Mouse (Mus musculus) adipose tissue, adult 10 weeks (tissue): ENCODE measurements around the gene Atcay. TPM values are rescaled to one million over a fixed set of nuclear protein-coding genes. Genes with fewer than 3 reads are reported as not detected.

Experiments
- polyA plus RNA-seq: library from polyadenylated mRNA; stranded (reverse); fragments of 350-450 nt; fragmentation: Illumina TruSeq; extraction: RNeasy Lipid Tissue Mini Kit (QIAGEN cat#74804); gene quantifications from one replicate; pipeline ENCODE4 v1.2.3, GENCODE M21; 2014; ENCODE audit warnings: low read depth, low replicate concordance

Atcay gene
- not detected for polyA plus RNA-seq

DNA sequence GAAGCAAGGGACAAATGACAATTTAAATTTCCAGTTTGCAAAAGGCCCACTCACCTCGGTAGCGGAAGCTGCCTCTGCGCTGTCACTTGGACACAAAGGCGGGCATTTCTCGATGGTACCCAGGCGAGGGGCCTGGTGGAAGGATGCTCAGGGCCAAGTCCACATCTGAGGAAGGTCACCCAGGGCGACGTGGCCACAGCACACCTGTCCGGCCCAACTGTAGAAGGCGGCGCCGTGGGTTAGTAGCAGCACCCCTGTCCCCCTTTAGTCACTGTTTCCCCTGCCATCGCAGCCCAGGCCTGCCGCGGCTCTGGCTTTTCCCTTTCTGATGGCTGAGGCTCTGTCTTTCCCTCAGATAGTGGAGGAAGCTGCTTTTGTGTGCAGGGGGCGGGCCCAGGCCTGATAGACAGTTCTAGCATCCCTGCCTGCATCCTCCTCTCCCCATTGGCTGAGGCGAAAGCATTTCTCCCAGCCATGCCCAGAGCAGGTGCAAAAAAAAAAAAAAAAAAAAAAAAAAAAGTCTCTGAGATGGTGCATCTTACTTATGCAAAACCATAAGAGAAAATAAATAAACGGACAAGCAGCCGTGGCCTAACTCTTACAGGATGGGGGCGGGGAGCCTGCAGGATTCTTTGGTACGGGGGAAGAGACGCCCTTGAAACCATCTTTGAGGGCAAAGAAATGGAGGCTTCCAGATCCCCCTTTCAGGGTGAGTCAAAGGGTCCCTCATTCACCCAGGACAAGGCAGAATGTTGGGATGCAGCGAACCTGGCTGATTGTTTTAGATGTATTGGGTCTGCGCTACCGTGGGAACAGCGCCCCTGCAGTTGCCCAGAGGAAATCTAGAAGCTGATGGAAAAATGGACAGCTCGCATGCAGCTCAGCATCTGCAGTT, at the start of gene Atcay:
Gene Atcay, minus strand, starts transcription at position 396 of the 895 bp plus-strand sequence.

DNA sequence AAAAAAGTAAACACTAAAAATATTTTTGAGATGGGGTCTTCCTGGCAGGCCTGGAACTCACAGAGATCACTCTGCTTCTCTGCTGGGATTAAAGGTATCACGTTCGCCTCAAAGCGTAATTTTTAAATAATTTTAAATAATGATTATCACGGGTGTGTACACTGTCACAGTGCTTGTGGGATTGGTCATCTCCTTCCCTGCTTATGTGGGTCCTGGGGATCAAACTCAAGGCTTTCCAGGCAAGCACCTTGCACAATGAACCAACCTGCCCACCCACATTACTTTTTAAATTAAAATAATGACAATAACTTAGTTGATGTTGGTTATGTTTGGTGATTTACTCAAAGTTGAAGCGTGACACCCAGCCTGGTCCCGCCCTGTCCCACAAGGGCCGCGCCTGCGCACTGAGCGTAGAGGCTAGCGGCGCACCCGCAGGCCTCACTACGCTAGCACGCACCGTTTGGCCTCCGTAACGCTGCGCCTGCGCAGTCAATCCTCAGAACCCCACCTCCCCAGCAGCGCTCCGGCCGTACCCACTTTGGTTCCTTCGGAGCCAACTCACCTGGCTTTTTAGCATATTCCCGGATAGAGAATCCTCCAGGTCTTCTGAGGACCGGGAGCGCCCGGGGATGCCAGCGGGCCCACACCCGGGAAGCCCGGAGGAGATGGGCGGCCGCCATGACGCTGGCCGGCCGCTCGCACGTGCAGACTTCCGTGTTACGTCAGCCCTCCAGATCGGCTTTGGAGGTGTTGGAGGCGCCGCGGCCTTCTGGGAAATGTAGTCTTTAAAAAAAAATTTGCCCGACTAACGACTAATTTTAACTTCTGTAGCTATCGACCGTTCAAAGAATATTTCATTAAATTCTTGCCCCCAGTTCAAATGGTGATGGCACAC, 35.8 kb upstream of the Atcay start, which contains the start of the genes Mrpl54 and Apba3:
Gene Mrpl54, minus strand, starts transcription at position 724 of the 895 bp plus-strand sequence.
Gene Apba3, plus strand, starts transcription at position 750 of the 895 bp plus-strand sequence.

DNA sequence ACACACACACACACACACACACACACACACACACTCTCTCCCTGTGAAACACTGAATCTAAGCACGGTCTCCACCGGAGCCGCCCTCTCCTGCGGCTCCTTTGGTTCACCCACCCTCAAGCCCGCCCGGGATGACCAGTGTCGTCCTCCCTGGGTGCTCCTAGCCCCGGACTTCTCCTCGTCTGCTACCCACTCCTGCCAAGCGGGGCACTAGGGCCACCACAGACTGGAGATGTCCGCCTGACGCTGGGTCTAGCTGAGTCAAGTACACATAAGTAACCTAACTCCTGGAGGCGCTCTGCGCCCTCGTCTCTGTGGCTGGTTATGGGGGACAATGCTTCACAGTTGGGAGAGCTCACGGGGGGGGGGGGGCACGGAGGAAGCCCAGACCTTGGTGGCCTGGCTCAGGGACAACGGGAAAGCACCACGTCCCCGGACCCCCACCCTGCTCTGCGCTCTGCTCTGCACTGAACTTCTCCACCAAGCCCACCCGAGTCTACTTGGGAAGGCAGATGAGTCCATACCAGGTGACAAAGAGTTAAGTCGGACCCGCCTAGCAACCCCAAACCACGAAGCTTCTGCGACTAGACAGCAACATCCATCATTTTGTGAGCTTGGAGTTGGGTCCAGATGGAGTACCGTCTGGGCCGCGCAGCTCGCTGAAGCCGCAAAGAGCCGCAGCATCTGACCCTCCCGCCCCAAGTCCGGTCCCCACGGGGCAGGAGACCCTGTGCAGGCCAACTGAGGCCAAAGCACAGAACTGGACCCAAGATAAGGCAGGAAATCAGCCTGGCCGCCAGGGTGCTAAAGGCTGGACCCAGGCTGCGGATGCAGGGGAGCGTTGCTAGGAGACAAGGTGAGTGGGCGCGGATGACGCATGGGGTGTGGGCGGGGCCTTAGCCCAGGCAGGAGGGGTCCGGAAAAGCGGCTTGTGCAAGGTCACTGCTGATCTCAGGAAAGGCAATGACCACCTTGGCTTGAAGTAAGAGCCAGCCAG, 22.1 kb upstream of the Atcay start, which contains the start of gene Matk:
Gene Matk, plus strand, starts transcription at position 512 of the 996 bp plus-strand sequence.

DNA sequence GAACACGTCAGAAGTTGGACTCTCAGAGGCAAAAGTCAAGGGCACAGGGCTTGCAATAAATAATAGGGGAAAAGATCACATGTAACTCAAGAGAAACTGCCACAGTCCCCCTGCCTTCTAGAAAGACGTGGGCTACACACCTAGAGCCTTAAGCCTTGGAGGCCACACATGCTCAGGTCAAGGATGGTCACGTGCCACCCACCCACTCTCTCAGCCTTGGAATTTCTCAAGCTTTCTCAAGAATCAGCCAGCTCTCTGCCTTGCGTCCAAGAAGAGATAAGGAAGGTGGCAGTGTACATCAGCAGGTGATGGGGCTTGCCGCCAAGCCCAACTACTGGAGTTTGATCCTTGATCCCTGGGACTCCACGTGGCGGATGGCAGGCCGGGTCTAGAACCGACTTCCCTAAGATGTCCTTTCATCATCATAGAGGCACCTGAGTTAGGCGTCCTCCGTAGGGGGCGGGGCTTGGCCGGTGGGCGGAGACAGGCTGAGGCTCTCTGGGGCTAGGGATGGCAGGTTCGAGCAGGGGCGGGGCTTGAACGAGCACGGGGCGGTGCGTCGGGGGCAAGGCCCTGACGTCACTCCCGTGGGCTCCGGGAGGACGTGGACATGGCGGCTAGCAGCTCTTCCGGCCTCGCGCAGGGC, 2.1 kb upstream of the Atcay start, which contains the start of gene Zfr2:
Gene Zfr2, plus strand, starts transcription at position 576 of the 646 bp plus-strand sequence.

DNA sequence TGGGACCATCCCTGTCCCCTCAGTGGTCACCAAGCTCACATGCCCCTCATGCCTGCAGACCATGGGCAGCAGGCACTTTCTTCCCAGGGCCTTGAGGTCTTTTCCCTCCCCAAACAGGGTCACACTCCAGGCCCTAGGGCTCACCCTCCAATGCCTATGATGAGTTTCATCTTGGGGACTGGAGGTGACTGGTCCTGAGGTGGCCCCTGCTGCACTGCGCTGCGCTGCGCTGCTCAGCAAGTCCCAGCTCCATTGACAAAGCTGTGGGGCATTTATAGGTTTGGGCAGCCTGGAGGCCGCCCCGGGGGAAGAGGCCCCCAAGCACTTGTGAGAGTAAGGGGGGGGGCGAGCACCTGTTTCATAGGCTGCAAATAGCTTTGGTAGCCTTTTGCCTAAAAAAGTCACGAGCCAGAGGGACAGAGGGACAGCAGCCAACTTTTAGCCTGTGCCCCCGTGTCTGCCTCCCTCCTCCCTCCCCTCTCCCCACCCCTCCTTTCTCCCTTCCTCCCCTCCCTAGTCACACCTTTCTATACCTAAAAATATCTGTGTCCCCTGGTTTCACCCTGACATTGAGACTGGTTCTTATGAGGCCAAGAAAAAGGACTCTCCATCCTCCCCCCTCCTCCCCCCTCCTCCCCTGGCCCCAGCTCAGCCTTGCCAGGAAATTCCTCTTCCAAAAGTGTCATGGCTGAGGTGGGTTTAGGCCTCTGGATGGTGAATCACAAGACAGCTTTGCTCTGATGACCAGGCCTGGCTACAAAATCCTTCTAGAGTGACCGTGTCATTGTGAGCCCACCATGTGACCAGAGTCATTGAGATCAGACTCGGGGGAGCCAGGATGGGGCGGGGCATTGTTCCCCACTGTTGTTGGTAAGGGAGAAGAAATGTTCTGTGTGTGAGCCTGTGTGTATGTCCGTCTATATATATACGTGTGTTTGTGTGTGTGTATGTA, 28.6 kb downstream of the Atcay start, which contains the start of gene Nmrk2:
Gene Nmrk2, minus strand, starts transcription at position 245 of the 952 bp plus-strand sequence.

DNA sequence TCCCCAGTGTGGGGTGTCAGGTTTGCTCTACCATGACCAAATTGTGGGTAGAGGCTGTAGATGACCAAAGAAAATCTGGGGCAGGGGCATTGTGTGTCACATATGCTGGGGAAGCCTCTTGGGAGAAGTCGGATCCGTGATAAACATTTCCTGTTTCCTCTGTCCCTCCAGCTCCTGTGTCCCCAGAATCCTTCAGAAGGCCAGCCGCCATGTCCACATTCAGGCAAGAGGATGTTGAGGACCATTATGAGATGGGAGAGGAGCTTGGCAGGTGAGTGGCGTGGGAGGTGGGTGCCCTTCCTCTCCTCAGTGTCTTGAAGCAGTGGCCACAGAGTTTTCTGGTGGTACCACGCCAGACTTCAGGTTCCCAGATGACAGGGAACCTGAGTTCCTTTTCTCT, 46.8 kb downstream of the Atcay start, which contains the start of gene 4930442H23Rik:
Gene 4930442H23Rik, minus strand, starts transcription at position 45 of the 400 bp plus-strand sequence.

DNA sequence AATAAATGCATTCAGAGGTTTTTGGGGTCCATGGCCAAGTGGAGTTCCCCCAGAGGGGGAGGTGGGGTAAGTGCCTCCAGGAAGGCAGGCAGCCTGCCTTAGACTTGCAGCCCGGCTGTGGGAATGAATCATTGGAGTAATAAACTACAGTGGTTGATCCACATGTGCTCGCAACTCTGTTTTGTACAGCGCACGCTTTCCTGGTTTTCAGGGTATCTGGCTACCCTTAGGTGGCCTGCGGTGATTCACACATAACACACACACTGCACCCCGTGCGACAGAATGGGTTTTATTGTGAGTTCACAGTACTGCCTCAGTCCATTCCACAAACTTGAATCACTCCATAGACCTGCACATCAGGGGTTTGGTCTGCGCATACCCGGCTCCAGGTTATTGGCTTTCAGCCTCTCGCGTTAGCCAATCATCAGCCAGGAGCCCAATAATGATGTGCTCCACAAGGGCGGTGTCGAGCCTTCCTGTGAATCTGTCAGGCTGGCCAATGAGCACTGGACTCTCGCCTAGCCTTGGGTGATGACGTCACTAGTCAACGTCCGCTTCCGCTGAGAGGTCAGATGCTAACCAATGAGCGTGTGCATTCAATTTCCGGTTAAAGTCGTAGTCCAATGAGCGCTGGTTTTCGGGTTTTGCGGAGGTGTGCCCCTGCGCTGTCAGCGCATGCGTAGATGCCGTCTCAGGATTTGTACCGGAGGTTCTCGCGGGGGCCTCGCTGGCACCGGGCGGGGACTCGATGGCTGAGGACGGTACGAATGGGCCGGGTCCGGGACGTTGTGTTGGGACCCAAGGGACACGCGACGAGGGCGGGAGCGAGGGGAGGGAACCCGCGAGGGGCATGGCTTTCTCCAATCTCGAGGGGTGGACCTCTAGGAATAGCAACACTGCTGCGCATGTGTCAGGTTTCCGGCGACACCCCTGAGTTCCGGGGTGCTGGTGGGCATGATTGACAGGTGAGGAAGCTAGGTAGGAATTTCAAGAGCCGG, 48.0 kb downstream of the Atcay start, which contains the start of gene Dapk3:
Gene Dapk3, plus strand, starts transcription at position 670 of the 998 bp plus-strand sequence.

DNA sequence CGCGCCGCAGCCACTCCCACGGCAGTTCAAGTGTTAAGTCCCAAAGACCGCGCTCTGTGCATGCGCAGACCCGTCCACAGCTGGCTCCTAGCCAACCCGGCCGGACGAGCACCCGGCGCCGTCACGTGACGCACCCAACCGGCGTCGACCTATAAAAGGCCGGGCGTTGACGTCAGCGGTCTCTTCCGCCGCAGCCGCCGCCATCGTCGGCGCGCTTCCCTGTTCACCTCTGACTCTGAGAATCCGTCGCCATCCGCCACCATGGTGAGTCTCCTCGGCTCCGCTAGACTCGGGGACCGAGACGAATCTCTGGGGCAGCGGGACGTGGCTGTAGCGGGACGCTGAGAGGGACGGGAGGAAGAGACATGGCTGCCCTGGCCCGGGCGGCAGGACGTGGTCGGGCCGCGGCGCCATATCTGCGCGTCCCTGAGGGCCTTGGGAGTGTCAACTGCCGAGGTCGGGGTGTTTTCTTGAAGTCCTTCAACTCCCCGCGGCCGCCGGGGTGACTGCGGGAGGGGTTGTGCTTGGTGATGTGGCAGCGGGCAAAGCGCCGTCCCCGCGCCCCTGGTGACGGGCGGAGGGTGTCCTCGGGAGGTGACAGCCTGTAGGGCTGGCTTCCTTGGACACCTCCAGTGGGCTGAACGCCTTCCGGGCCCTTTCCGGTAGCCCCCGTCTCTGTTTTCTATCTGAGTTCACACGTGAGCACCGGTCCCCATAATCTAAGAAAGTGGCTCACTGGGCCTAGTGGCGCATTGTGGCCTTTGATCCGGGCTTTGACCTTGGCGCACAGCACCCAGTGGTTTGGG, 54.0 kb downstream of the Atcay start, which contains the start of gene Eef2:
Gene Eef2, plus strand, starts transcription at position 166 of the 806 bp plus-strand sequence.

DNA sequence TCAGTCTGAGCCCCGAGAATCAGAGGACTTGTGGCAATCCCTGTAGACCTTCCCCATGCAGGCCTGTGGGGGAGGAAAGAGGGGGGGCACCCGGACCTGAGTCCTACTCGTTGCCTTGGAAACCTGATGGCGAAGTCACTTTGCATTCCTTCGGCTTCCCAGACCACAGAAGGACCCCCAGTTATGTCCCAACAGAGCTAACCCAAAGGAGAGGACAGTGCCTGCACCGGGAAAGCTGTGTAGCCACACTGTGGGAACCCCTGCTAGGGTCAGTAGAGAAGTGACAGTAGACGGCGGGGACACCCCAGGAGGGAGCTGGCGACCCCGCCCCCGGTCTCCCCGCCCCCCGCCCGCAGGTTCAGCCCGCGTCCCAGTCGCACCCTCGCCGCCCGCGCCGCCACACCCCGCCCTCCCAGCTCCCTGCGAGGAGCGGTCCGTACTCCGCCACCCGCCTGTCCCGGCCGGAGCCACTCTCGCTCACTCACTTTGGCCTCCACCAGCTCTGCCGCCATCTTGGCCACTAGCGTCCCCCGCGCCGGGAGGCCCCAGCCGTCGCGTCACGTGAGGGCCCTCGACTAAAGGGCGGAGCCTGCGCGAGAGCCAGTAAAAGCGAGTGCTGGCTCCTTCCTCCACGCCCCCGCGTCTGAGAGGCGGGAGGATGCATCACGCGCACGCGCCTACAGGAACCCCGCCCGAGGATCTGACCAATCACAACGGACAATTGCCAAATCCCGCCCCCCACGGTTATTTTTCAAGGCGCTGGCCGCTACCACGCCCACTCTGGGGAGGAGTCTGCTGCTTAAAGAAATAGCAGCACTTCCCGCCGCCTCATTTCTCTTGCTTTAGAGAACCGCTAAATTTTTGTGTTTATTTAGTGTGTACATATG, 63.2 kb downstream of the Atcay start, which contains the start of gene Pias4:
Gene Pias4, minus strand, starts transcription at position 724 of the 887 bp plus-strand sequence.

Other genes starting within 250 kb of the Atcay start
- 5.7 TPM for gene Gng7, start 215.9 kb downstream of the Atcay start, polyA plus RNA-seq
- not detected for gene Diras1, start 205.2 kb downstream of the Atcay start, polyA plus RNA-seq
- gene Slc39a3, start 193.4 kb downstream of the Atcay start, polyA plus RNA-seq = 17.6 TPM
- gene Sgta, start 170.7 kb downstream of the Atcay start, polyA plus RNA-seq = 94.7 TPM
- 18.0 TPM for gene Thop1, start 160.8 kb downstream of the Atcay start, polyA plus RNA-seq
- gene Creb3l3, start 132.0 kb downstream of the Atcay start, polyA plus RNA-seq = 0.15 TPM
- 98.4 TPM for gene Map2k2, start 124.9 kb downstream of the Atcay start, polyA plus RNA-seq
- gene Zbtb7a, start 95.6 kb downstream of the Atcay start, polyA plus RNA-seq = 26.5 TPM
- gene Pias4, start 62.9 kb downstream of the Atcay start, polyA plus RNA-seq = 23.4 TPM
- gene Eef2, start 54.2 kb downstream of the Atcay start, polyA plus RNA-seq = 1,511 TPM
- 50.3 TPM for gene Dapk3, start 47.8 kb downstream of the Atcay start, polyA plus RNA-seq
- not detected for gene 4930442H23Rik, start 47.0 kb downstream of the Atcay start, polyA plus RNA-seq
- not detected for gene Nmrk2, start 28.8 kb downstream of the Atcay start, polyA plus RNA-seq
- 11.6 TPM for gene Zfr2, start 2.3 kb upstream of the Atcay start, polyA plus RNA-seq
- 2.8 TPM for gene Matk, start 22.1 kb upstream of the Atcay start, polyA plus RNA-seq
- gene Mrpl54, start 36.1 kb upstream of the Atcay start, polyA plus RNA-seq = 87.0 TPM
- gene Apba3, start 36.1 kb upstream of the Atcay start, polyA plus RNA-seq = 47.8 TPM
- 24.4 TPM for gene Tjp3, start 60.7 kb upstream of the Atcay start, polyA plus RNA-seq
- gene Pip5k1c, start 62.1 kb upstream of the Atcay start, polyA plus RNA-seq = 44.2 TPM
- 18.5 TPM for gene Cactin, start 90.3 kb upstream of the Atcay start, polyA plus RNA-seq
- 2.7 TPM for gene Tbxa2r, start 97.9 kb upstream of the Atcay start, polyA plus RNA-seq
- gene Gipc3, start 112.4 kb upstream of the Atcay start, polyA plus RNA-seq = 1.1 TPM
- 63.1 TPM for gene Hmg20b, start 119.6 kb upstream of the Atcay start, polyA plus RNA-seq
- 22.3 TPM for gene Mfsd12, start 126.7 kb upstream of the Atcay start, polyA plus RNA-seq
- gene 4930404N11Rik, start 135.0 kb upstream of the Atcay start, polyA plus RNA-seq = 2.1 TPM
- 22.5 TPM for gene Fzr1, start 147.7 kb upstream of the Atcay start, polyA plus RNA-seq
- gene Dohh, start 153.6 kb upstream of the Atcay start, polyA plus RNA-seq = 66.8 TPM
- gene Gm48551, start 153.6 kb upstream of the Atcay start, polyA plus RNA-seq = 2.8 TPM
- gene Gm48552, start 158.2 kb upstream of the Atcay start, polyA plus RNA-seq = 1.7 TPM
- 53.6 TPM for gene Smim24, start 162.2 kb upstream of the Atcay start, polyA plus RNA-seq
- gene Nfic, start 224.8 kb upstream of the Atcay start, polyA plus RNA-seq = 48.7 TPM